Mouse (Mus musculus) lung, postnatal 14 days (tissue): ENCODE results near the gene Ldlr.

Experiments
- DNase-seq: peaks from one replicate; pipeline ENCODE4 v3.0.0; 2021

Gene Ldlr

DNA sequence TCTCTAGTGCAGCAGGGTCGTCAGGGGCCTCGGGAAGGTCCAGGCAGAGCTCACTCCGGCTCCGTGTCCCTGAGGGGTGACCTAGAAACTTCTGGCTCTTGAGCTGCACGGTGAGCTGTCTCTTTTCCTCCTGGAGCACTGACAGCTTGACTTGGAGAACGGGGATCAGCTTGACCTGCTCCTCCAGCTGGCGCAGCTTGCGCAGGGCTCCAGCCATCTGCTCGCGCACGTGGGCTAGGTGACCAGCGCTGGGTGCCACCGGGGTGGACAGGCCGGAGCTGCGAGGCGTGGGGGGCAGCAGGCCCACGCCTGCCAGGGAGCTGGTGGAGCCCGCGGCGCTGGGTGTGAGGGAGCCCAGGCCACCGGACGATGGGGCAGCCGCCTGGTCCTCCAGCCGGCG, 71.6 kb downstream of the Ldlr start:
- no peak for DNase-seq

DNA sequence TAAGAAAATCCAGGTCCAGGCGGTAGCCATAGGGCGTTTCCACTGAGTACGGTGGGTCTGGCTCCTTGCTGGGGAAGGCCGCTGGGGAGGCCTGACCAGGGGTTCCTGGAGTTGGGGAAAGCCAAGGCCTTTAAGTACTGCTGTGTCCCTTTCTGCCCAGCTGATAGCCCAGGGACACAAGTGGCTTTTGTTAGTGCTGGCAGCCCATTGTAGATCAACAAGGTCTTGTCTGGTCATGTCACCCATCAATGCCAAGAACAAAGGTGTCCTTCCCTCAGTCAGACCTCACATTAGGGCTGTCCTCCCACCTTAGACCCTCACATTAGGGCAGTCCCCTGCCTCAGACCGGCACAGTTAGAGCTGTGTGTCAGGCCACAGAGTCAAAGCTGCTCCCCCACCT, 72.3 kb downstream of the Ldlr start:
- DNase-seq = no peak

DNA sequence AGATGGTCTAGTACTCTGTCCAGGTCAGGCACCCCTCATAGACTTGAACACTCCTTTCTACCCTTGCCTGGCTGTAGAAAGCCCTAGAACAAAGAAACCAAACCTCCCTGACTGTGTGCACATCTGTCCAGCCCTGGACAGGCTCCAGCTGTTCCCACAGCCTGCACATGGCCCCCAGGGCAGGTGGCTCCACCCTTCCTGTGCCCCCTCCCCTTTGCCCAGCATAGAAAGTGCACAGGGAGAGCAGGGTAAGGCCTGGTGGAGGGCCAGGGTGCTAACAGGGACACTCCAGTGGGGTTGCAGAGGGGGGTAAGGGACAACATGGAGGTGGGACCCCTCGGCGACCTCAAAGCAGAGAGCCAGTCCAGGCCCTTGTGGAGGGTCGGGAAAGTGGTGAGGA, 73.0 kb downstream of the Ldlr start:
- DNase-seq = no peak

DNA sequence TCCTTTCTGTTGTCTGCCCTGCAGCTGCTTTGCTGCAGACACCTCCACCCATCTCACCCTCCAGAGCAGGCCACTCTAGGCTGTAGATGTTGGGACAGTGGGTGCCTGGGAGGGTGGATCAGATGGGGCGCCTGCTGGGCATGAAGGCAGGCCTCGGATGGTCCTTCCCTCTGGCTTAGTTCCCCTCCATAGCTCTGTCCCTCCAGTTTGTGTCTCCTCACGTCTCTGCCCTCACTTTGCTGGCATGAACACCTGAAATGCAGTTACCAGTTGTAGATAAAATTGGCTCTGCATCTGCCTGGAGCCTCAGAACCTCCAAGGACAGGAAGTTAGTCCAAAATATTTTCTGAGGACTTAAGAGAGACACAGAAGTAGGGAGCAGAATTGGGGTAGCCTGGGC, 73.6 kb downstream of the Ldlr start:
- DNase-seq = no peak

DNA sequence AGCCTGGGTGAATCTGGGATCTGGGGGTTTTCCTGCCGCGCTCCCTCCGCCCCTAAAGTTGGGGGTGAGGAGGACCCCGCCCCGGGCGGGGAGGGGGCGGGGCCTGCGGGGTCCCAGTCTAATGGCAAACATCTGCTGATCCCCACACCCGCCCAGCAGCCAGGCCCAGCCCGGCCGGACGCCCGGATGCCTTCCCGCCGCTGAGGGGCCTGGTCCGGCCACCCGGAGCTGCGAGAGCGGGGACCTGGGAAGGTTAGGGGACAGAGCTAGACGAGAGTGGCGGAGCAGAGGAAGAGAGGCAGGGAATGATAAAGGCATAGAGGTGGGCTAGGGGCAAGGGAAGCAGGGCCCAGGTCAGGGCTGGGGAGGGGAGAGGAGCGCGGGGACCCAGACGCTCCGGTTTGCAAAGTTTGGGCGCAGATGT, 74.7 kb downstream of the Ldlr start:
- DNase-seq = peak; percentile 78

GRCm38 (mm10) chr9:21798345-21799009, 75.2 kb downstream of the Ldlr start, which contains the start of gene Kank2:
Gene Kank2, minus strand, starts transcription at chr9:21798744.
- peak; percentile 94 for DNase-seq

- no peak for DNase-seq
Observed at GRCm38 (mm10) chr9:21799010-21799350, 75.7 kb downstream of the Ldlr start.
